Mouse (Mus musculus) cerebellum, postnatal 10 days (tissue): Measurements from ENCODE around the gene Pspn.

Experiments
- DNase-seq, 2 experiments: peaks; one replicate each; pipeline ENCODE4 v3.0.0; 2021; ENCODE audit warnings: mixed read lengths in 2 of 2

Pspn gene

GRCm38 (mm10) chr17:56995046-56995445 is 4.8 kb downstream of the Pspn start:
- no peak for DNase-seq

GRCm38 (mm10) chr17:56990966-56991365 is 8.9 kb downstream of the Pspn start:
- no peak for DNase-seq

- DNase-seq, result peak; percentile 94 to 97
Measured at GRCm38 (mm10) chr17:56990115-56990746, 9.6 kb downstream of the Pspn start, which contains the start of gene Clpp. TSS of gene Clpp (plus strand) at chr17:56990305.

GRCm38 (mm10) chr17:56989467-56990114 is 10.2 kb downstream of the Pspn start:
- peak; percentile 90 for DNase-seq

- no peak for DNase-seq
Measured at GRCm38 (mm10) chr17:56988921-56989430, 10.8 kb downstream of the Pspn start.

DNA sequence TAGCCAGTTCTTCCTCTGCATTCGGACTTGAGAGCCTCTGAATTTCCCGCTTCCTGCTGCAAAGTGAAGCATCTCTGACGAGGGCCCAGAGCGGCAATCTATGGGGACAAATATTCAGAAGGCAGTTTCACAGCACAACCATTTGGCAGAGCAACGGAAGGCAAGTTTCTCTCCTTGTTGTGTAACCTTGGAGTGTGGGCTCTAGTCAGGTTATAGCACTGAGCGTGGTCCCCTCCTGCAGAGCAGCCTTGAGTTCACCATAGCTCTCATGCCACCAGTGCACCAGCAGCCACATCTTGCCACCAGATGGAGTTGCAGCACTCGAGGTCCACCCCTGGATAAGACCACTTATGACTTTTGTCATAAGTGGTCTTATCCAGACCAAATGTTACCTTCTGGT is 11.4 kb downstream of the Pspn start:
- DNase-seq, result no peak

DNA sequence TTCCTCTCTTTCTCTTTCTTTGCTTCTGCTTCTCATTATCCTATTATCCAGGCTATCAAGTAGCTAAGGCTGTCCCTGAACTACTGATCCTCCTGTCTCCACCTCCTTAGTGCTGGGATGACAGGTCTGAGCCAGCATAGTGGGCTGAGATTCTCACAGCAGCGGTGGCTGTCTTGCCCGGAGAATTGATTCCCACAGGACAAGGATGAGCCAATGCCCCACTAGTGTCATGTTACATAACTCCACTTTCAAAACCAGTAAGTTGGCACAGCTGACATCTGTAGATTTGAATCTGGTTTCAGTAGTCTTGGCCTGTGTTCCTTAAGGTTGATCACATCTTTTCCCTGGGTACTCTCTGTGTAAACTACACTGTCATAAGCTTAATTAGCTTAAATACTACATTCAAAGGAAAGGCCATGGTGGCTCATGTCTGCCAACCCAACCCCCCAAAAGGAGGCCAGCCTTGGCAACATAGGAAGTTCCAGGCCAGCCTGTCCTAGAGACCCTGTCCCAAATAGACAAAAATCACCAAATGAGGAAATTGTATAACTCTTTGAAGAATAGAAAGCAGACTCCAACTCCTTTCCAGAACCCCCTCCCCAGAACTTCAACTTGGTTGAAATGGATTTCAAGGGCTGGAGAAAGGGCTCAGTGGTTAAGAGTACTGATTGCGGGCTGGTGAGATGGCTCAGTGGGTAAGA is 13.6 kb downstream of the Pspn start:
- no peak for DNase-seq

DNA sequence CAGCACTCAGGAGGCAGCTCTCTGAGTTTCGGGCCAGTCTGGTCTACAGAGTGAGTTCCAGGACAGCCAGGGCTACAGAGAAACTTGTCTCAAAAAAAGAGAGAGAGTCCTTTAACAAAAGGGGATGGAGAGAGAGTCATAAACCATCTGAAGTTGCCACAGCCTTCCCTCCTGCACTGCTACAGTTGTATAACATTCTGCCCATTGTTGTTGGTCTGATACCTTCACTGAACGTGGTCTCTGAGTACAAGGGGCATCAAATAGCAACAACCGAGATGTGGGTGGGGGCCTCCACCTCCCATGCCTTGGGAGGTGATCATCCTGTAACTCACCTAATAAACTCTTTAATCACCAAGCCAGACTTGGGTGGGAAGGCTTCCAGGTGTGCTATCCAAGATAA is 14.2 kb downstream of the Pspn start:
- DNase-seq, result no peak

DNA sequence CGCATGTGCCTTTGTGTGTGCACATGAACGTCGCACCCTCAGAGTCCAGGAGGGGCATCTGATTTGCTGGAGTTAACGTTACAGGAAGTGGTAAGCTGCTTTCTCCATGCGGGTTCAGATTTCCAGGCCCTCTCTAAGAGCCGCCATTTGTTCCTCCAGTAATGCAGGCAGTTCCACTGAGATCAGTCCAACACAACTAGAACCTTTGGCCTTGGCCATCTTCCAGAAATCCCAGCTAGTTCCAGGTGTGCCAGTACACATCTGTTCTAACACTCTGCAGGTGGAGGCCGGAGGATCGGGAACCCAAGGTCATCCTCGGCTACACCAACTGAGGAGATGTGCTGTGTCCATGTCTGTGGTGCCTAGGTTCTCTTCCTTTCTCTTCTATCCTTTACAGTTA is 14.9 kb downstream of the Pspn start:
- no peak for DNase-seq

DNA sequence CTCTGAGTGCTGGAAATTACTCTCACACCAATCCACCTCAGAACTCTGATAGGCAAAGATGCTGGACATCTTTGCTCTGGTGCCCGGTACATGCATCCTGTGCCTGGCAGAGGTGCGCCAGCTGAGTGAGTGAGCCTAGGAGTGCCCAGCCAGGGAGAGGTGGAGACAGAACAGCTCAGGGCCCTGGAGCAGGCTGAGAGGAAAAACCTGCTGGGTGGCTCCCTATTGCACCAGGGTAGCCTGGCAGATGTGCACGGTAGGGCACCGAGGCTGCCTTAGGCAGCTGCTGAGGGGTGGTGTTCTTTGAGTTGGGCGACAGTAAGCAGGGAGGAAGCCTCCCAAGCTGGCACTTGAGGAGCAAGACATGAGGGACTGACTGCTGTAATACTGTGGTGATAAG is 17.8 kb downstream of the Pspn start, which contains the start of gene Acer1:
Acer1 (minus strand) TSS at position 114 of the 400 bp plus-strand sequence.
- DNase-seq, result no peak

- DNase-seq, result no peak
Measured at GRCm38 (mm10) chr17:56981049-56981448, 18.8 kb downstream of the Pspn start.

- no peak for DNase-seq
Measured at GRCm38 (mm10) chr17:56979524-56979923, 20.3 kb downstream of the Pspn start.

DNA sequence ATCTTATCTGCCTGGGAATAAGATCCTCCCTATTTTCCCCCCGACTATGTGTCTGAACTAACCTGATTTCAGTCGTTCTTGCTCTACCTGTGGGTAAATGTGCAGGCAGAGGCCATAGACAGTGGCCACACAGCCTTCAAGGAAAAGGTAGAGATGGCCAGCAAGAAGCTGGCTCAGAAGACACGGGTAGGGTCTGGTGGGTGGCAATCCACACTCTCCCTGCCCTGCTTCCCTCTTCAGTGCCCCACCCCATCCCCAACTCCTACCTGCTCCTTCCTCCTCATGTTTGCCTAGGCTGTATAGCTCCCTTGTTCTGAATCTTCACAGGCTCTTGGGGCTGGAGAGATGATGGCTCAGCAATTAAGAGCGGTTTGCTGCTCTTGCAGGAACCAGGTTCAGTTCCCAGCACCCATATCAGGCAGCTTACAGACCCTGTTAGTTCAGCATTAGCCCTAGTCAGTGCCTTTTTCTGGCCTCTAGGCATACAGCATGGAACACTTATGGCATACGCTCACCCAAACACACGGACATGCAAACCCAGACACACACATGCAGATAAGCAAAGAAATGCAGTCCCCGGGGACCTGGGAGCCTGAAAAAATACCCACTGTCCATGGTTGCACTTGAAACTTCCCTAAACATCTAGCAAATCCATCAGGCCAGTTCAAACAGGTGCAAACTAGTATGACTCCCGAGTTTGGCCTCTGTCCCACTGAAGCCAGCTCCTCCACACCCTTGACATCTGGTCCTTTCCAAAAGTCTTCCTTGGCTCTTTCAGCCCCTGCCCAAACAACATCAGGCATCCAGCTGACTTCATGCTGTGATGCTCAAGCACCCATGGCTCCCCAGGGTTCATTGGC is 23.1 kb downstream of the Pspn start:
- DNase-seq, result no peak

- no peak for DNase-seq
Measured at GRCm38 (mm10) chr17:56975391-56975790, 24.4 kb downstream of the Pspn start.

DNA sequence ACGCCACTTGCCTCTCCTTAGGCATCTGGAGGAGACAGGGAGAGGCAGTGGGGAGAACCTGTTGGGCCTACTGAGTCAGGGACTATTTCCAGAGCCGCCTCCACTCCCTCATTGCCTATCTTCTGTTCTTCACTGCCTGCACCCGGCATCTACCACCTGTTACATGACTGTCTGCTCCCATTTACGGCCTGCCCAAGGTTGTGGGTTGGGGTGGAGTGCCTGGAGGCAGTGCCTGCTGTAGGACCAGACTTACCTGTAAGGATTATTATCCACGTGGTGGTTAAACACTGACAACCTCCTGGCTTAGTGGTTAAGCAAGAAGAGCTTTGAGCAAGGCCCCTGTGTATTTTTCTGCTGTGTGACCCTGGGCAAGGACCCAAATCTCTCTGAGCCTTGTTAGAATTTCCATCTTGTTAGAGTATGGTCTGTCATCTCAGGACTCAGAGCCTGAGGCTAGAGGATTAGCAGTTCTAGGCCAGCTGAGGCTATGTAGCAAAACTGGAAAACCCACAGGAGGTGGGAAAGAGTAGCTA is 25.0 kb downstream of the Pspn start:
- no peak for DNase-seq

DNA sequence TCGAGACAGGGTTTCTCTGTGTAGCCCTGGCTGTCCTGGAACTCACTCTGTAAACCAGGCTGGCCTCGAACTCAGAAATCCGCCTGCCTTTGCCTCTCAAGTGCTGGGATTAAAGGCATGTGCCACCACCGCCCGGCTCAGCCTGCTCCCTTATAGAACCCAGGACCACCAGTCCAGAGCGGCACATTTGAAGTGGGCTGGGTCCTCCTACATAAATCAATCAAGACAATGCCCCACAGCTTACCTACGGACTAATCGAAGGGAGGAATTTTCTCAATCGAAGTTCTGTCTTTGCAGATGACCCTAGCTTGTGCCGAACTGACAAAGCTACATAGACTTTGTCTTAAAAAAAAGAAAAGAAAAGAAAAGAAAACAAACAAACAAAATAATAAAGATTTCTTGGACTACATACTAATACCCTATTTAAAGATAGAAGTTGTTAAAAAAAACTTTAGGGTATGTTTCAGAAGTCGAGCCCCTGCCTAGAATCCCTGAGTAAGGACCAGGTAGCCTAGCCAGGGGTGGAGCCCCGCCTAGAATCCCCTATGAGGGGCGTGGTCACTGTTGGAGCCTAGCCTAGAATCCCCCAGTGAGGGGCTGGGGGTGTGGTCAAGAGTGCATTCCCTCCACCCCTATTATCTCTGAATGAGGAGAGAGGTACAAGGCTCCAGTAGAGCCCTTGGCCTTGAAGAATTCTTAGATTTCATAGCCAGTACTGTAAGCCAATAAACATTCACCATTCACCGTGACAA is 25.7 kb downstream of the Pspn start:
- no peak for DNase-seq

DNA sequence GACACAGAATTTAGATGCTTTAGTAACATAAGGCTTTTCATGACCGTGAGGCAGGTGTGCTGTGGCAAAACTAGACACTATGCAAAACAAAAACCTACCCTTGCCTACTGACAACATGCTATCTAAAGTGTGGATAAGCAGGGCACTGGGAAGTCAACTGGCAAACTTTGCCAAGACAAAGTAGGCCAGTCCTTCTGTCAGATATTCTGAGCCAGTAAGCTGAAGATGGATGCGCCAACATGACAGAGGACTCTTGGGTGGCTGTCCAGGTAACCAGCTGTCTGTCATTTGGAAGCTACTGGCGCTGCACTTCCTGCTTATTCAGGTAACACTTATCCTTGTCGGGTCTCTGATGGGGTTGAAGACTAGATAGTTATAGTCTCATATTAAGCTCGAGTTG is 29.7 kb downstream of the Pspn start:
- peak; percentile 52 to 56 for DNase-seq

- DNase-seq, result no peak
Measured at GRCm38 (mm10) chr17:56969321-56969720, 30.5 kb downstream of the Pspn start.

GRCm38 (mm10) chr17:56963646-56964045 is 36.2 kb downstream of the Pspn start:
- no peak for DNase-seq

DNA sequence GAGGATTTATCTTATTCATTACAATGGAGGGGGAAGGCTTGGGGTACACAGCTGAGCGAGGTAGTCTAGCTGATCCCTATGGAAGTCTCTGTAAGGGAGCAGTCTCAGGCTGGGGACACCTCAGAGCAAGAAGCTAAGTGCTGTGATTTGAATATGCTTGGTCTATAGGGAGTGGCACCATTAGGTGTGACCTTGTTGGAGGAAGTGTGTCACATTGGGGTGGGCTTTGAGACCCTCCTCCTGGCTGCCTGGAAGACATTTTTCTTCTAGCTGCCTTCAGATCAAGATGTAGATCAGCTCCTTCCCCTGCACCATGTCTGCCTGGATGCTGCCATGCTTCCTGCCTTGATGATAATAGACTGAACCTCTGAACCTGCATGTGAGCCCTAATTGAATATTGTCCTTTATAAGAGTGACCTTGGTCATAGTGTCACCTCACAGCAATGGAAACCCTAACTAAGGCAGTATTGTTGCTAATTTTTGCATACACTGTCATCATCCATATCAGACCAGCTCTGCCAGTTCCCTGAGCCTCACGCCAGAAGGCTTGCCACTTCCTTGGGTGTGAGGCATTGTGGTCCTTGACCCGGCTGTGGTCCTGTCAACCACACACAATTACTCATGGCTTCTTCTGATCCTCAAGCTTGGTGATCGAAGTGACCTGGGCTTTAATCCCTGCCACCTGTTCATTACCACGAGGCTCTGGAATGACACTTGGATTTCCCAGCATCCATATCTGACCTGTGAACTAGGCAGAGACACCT is 37.0 kb downstream of the Pspn start:
- no peak for DNase-seq

DNA sequence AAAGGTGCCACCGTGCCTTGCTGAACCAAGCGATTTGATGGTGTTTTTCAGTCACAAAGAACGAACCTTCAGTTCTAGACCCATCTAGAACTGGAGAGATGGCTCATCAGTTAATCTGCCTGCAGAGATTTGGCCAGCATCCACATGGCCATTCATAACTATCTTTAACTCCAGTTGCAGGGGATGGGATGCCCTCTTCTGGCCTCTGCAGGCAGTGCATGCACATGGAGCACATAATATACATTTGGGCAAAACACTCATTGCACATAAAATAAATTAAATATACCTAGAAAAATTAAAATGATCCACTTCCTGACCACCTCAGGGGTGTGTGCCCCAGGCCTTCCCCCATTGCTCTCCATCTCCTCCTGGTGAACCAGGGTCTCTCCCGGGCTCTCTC is 37.9 kb downstream of the Pspn start:
- DNase-seq, result no peak
